Mouse (Mus musculus): Measurements from ENCODE around the gene Psmb4.
A peak's percentile ranks its signal among the peaks of the same experiment; 100 is the strongest.

Gene Psmb4

DNA sequence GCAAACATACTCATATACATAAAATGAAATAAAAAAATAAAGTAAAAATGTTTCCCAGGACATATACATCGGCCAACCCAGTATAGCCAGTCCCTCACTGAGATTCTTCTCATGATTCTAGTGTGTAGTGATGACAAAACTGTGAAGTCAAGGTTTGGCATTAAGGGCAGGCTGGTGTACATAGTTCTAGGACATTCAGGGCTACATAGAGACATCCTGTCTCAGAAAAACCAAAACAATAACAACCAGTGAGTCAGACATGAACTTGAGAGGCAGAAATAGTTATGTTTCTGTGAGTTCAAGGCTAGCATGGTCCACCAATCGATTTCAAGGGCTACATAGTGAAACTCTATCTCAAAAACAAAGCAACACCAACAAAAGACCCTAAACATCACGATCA, 34.5 kb downstream of the Psmb4 start:
- no peak for DNase-seq (ENCODE audit: low read depth, low spot score)
- Histone ChIP-seq H3K36me3 (ENCODE audit: control insufficient read depth, insufficient read depth, low read length, poor library complexity, severe bottlenecking) (no peaks in the 10 kb centered on the region; the same call in none of the 2 replicates), H3K27me3 (ENCODE audit: control insufficient read depth, insufficient read depth, low read length, poor library complexity, severe bottlenecking) (no peaks in the 10 kb centered on the region)

DNA sequence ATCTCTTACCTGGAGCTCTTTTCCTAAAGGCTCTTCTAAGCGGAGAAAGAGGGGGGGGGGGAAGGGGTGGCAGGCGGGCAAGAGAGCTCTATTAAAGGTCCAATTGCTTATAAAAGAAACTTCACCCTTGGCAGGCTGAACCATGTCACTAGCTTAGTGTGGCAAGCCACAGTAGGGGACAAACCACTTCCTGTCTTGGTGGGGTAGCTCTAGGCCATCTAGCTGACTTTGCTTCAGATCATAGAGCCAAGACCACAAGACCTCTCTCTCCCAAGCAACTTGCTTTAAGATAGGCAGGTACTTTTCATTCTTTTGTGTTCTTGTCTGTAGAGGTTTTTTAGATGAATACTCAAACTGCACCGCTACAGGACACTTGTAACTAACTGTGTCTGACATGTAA, 35.0 kb downstream of the Psmb4 start:
- no peaks in the 10 kb centered on the region for H3K27me3 ChIP-seq (ENCODE audit: control insufficient read depth, insufficient read depth, low read length, poor library complexity, severe bottlenecking)
- H3K36me3 ChIP-seq (ENCODE audit: control insufficient read depth, insufficient read depth, low read length, poor library complexity, severe bottlenecking): no peaks in the 10 kb centered on the region; the same call in 1 of the 2 replicates
- peak; percentile 58 for DNase-seq (ENCODE audit: low read depth, low spot score)

DNA sequence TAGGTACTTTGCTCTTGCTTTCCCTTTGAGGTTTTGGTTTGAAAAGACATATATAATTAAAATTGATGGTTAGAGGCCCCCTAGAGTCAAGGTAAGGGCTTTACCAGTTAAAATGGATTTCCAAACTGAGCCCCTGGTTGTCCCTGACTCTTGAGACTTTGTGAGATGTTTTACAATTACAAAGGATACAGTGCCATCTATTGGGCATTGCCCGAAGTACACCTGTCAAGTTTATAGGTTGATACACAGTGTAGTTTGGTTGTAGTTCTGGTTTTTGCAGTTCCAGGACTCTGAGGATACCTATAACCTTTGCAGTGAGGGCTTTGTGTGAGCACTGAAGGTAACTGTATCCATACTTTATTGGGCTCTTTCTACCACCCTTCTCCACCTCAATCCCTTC, 37.4 kb downstream of the Psmb4 start:
- no peaks in the 10 kb centered on the region for H3K27me3 ChIP-seq (ENCODE audit: control insufficient read depth, insufficient read depth, low read length, poor library complexity, severe bottlenecking)
- no peaks in the 10 kb centered on the region for H3K36me3 ChIP-seq (ENCODE audit: control insufficient read depth, insufficient read depth, low read length, poor library complexity, severe bottlenecking)
- peak; percentile 88 for DNase-seq (ENCODE audit: low read depth, low spot score)

DNA sequence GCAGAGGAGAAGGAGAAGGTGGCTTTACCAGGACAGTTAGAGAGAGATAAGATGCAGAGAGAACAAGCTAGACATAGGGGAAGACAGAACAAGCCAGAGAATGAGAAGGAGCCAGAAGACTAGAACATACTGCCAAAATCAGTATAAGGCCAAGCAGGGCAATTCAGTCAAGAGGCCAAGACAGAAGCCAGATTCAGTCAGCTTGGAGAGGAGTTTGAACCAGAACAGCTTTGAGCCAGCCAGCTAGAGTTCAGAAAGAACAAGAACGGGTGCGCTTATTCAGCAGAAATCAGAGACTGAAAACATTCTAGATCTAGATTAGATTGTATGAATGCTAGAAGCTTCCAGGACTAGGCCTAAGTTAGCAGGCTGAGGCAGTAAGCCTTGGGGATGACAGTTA, 39.4 kb downstream of the Psmb4 start:
- Histone ChIP-seq H3K27me3 (ENCODE audit: control insufficient read depth, insufficient read depth, low read length, poor library complexity, severe bottlenecking) (no peaks in the 10 kb centered on the region), H3K36me3 (ENCODE audit: control insufficient read depth, insufficient read depth, low read length, poor library complexity, severe bottlenecking) (no peaks in the 10 kb centered on the region)
- no peak for DNase-seq (ENCODE audit: low read depth, low spot score)

DNA sequence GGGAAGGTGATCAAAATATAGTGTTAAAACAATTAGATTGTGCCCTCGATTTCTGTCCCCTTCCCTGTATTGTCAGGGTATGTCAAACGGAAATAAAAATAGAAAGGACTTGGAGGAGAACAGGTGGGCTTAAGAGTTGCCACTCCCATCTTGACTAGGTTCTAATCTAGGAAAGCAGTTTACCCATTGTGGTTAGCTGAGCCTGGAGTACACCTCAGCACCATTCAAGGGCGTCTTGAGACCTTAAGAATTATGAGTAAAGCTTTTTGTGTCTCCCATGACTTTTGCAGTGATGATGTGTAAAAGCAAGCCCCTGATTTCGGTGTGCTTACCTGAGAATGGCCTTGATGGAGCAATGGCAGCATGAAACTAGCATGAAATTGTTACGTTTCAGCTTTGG, 47.7 kb downstream of the Psmb4 start:
- Histone ChIP-seq H3K36me3 (ENCODE audit: control insufficient read depth, insufficient read depth, low read length, poor library complexity, severe bottlenecking) (no peaks in the 10 kb centered on the region), H3K27me3 (ENCODE audit: control insufficient read depth, insufficient read depth, low read length, poor library complexity, severe bottlenecking) (no peaks in the 10 kb centered on the region)
- no peak for DNase-seq (ENCODE audit: low read depth, low spot score)

DNA sequence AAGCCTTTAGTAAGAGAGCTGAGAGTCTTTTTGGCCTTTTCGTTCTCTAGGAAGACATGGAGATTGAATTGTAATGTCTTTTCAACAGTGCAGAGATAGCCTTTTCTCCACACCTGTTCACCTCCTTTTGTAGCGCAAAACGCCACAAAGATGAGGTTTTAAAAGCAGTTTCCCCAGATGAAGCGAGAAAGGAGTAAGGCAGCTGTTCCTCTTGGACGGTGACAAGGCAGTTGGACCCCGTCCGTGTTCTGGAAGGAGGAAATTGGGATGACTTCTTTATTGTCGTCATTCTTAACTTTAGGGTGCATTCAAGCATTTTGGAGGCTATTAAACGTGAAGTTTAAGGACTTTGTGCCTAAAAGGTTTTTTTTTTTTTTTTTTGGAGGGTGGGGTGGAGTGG, 48.1 kb downstream of the Psmb4 start:
- no peak for DNase-seq (ENCODE audit: low read depth, low spot score)
- H3K27me3 ChIP-seq (ENCODE audit: control insufficient read depth, insufficient read depth, low read length, poor library complexity, severe bottlenecking): no peaks in the 10 kb centered on the region
- H3K36me3 ChIP-seq (ENCODE audit: control insufficient read depth, insufficient read depth, low read length, poor library complexity, severe bottlenecking): no peaks in the 10 kb centered on the region

DNA sequence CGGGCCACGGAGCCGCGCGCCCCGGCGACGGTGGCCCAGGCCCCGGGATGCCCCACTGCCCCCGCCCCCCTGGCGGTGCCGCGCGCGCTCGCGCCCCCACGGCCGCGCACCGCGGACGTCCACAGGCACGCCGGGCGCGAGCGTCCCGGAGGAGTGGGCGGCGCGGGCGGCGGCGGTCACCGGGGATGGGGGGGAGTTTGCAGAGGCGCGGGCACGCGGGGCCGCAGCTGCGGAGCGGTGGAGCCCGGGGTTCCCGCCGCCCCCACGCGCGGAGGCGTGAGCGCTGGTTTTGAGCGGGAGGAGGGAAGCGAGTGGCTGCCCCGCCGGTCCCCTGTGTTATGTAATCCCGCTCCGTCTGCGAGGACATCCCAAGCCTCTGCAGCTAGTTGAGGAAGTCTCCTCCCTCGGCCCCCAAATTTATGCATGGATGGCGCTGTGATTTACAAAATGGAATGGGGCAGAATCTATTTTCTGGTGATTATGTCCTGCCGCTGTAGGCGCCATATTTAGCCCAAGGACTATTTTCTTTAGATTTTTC, 48.7 kb downstream of the Psmb4 start:
- Histone ChIP-seq H3K36me3 (ENCODE audit: control insufficient read depth, insufficient read depth, low read length, poor library complexity, severe bottlenecking) (no peaks in the 10 kb centered on the region), H3K27me3 (ENCODE audit: control insufficient read depth, insufficient read depth, low read length, poor library complexity, severe bottlenecking) (no peaks in the 10 kb centered on the region)
- DNase-seq (ENCODE audit: low read depth, low spot score): peak; percentile 81

DNA sequence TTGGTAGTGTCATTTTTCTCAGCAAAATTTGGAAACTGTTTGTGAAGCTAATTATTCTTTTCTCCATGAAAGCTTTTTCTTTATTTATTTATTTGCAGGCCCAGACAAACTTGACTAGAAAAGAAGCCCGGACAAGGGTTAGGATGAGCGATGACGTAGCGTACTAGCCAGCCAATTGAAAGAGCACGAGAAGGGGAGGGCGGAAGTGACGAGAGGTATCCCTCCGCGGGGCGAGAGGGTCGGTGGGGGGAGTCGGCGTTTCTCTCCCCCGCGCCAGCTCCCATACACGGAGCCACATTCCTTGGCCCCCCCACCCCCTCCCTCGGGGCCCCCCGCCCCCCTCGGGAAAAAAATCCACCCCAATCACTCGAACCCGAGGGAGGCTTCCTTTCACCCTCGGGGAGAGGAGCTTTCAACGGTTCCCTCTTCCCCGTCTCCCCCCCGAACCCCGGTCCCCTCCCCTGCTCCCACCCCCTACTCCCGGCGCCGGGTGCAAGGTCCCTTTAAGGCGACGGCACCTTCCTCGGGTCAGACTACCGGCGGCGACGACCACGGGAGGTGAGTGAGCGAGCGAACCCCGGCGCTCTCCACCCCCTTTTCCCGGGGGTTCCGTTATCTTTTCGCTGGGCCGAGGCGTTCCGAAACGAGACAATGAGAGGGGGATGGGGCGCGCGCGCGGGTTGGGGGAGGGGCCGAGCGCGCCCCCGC, 49.4 kb downstream of the Psmb4 start, which contains the start of gene Pogz:
Gene Pogz, plus strand, starts transcription at position 385 of the 708 bp plus-strand sequence.
- Histone ChIP-seq H3K27me3 (ENCODE audit: control insufficient read depth, insufficient read depth, low read length, poor library complexity, severe bottlenecking) (no peaks in the 10 kb centered on the region), H3K36me3 (ENCODE audit: control insufficient read depth, insufficient read depth, low read length, poor library complexity, severe bottlenecking) (no peaks in the 10 kb centered on the region)
- peak; percentile 96 for DNase-seq (ENCODE audit: low read depth, low spot score)

DNA sequence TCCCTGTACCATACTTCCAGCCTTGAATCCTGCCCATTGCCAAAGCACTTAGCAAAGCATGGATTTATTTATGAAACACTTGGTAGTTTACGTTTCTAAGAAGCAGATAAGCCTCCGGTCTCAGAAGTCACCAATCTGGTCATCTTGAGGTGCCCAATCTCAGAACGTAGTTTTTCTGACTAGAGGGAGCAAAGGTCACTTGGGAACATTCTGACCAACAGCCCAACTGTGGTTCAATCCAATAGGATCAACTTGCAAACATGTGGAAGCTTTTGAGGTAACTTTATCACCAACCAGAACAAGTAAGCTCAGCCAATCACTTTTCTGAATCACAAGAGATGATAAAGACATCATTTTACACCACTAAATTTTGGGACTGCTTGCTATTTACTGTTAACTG, 51.4 kb downstream of the Psmb4 start:
- Histone ChIP-seq H3K27me3 (ENCODE audit: control insufficient read depth, insufficient read depth, low read length, poor library complexity, severe bottlenecking) (0 out of 2 replicates have a peak, but pooled peaks cover 1% of the 10 kb centered on the region), H3K36me3 (ENCODE audit: control insufficient read depth, insufficient read depth, low read length, poor library complexity, severe bottlenecking) (no peaks in the 10 kb centered on the region)
- DNase-seq (ENCODE audit: low read depth, low spot score): no peak
